Mouse (Mus musculus): ENCODE data around the gene Efna2.

- TF ChIP-seq CTCF (conservative IDR thresholded peaks at IDR 0.05; ENCODE audit: low read length) (no peak), POU5F1 (IDR thresholded peaks at IDR 0.05; ENCODE audit: borderline replicate concordance, low read length) (no peak), NANOG (IDR thresholded peaks at IDR 0.05; ENCODE audit: borderline replicate concordance, low read length) (no peak)
These were observed 25.6 kb upstream of the Efna2 start for GRCm38 (mm10) chr10:80153713-80154112.
